Mouse (Mus musculus) spleen, adult 2 months (tissue): ENCODE data around the gene Rfk.

Experiments
- CTCF ChIP-seq: fragments of 200-500 bp; IDR thresholded peaks from 2 replicates; pipeline ENCODE4 v1.5.1; 2011; ENCODE audit warnings: mild to moderate bottlenecking, inconsistent platforms; ENCODE audit not compliant: insufficient read depth, insufficient read length, insufficient replicate concordance; ENCODE audit errors: extremely low read depth
- POLR2A ChIP-seq: fragments of 200-500 bp; IDR thresholded peaks from 2 replicates; pipeline ENCODE4 v1.6.1; 2011; ENCODE audit warnings: low read depth, low read length, inconsistent platforms

- TF ChIP-seq POLR2A (no peak), CTCF (peak; percentile 19; the same call in 1 of the 2 replicates)
Observed at GRCm38 (mm10) chr19:17364741-17365140, 29.1 kb upstream of the Rfk start.
